Mouse (Mus musculus) right cerebral cortex, postnatal 36 days (tissue): Measurements from ENCODE around the gene Kitl.

Source experiments
- DNase-seq, 2 experiments: peaks; one replicate each; pipeline ENCODE4 v3.0.0; 2022; ENCODE audit warnings: low spot score in 2 of 2, mixed read lengths in 1 of 2

Gene Kitl

GRCm38 (mm10) chr10:100115570-100115969 is 100.1 kb downstream of the Kitl start:
- DNase-seq, result no peak

- DNase-seq, result no peak
Measured at GRCm38 (mm10) chr10:100124452-100124851, 109.0 kb downstream of the Kitl start.

GRCm38 (mm10) chr10:100127837-100128743 is 112.7 kb downstream of the Kitl start:
- no peak for DNase-seq

- DNase-seq, result no peak
Measured at GRCm38 (mm10) chr10:100131657-100132056, 116.2 kb downstream of the Kitl start.

- no peak for DNase-seq
Measured at GRCm38 (mm10) chr10:100132304-100132703, 116.9 kb downstream of the Kitl start.

- DNase-seq, result no peak
Measured at GRCm38 (mm10) chr10:100138552-100138951, 123.1 kb downstream of the Kitl start.

GRCm38 (mm10) chr10:100148123-100148522 is 132.7 kb downstream of the Kitl start:
- no peak for DNase-seq
